Mouse (Mus musculus): ENCODE results near the gene Asb2.

DNA sequence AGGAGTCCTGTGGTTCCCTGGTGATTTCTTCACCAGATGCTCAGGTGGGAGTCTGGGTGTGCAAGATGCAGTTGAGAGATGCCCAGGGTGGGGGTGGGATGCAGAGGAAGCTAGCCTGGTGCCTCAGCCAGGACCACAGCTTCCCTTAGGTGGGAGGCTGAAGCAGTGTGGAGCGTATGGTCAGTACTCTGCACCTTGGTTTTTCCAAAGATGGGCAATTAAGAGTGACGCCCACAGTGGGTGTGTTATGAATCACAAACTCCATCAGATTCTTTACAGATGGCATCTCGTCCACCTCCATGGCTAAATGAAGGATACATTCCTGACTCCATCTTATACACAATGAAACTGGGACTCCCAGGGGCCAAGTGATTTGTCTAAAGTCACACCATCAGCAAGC is 83.6 kb downstream of the Asb2 start:
- TF ChIP-seq CTCF (IDR thresholded peaks at IDR 0.05; ENCODE audit: borderline replicate concordance, control insufficient read depth, extremely low read depth, insufficient read depth, low read length, poor library complexity) (no peak), POLR2A (IDR thresholded peaks at IDR 0.05; ENCODE audit: control insufficient read depth, extremely low read depth, insufficient read depth, low read length, poor library complexity) (no peak)
